Mouse (Mus musculus) hindbrain, embryonic 14.5 days (tissue): ENCODE measurements around the gene Fbln1. TPM values are rescaled to one million over a fixed set of nuclear protein-coding genes. Genes with fewer than 3 reads are reported as not detected.
"Not testable (repeated sequence)": the region's sequence is repeated elsewhere in the genome, so short reads cannot be mapped to it uniquely, and the experiment has no call there.

Experiments used
- ATAC-seq: fragments of 200-750 bp; cut with Nextera tagmentation; 2 replicates; pipeline ENCODE4 v1.8.0; 2017; ENCODE audit warnings: moderate number of reproducible peaks, mild to moderate bottlenecking, moderate TSS enrichment, moderate library complexity; ENCODE audit not compliant: low FRiP score
- DNase-seq: peaks from one replicate; pipeline ENCODE4 v3.0.0-alpha.2; 2015; ENCODE audit warnings: low spot score
- H3K27ac ChIP-seq: fragments of 300-500 bp; sonication (generic); 2 replicates; pipeline ENCODE4 v1.5.1; 2014; ENCODE audit warnings: mild to moderate bottlenecking, moderate library complexity
- H3K27me3 ChIP-seq: fragments of 300-500 bp; sonication (generic); 2 replicates; pipeline ENCODE4 v1.6.1; 2014; ENCODE audit warnings: mild to moderate bottlenecking, low read length, mixed read lengths; ENCODE audit not compliant: control insufficient read depth, insufficient read depth
- H3K36me3 ChIP-seq: fragments of 300-500 bp; sonication (generic); replicated peaks from 2 replicates; pipeline ENCODE4 v1.6.1; 2014; ENCODE audit not compliant: control insufficient read depth, insufficient read depth
- H3K4me1 ChIP-seq: fragments of 300-500 bp; sonication (generic); replicated peaks from 2 replicates; pipeline ENCODE4 v1.6.1; 2014; ENCODE audit warnings: antibody characterized with exemption, low read length, mixed read lengths; ENCODE audit not compliant: control insufficient read depth, insufficient read depth
- H3K4me2 ChIP-seq: fragments of 300-500 bp; sonication (generic); replicated peaks from 2 replicates; pipeline ENCODE4 v1.6.1; 2014; ENCODE audit warnings: mild to moderate bottlenecking, moderate library complexity
- H3K4me3 ChIP-seq: fragments of 300-500 bp; sonication (generic); replicated peaks from 2 replicates; pipeline ENCODE4 v1.5.1; 2014; ENCODE audit warnings: mild to moderate bottlenecking, low read length
- H3K9ac ChIP-seq: fragments of 300-500 bp; sonication (generic); 2 replicates; pipeline ENCODE4 v1.6.1; 2014
- H3K9me3 ChIP-seq: fragments of 300-500 bp; sonication (generic); 2 replicates; pipeline ENCODE4 v1.6.1; 2016; ENCODE audit warnings: low read length; ENCODE audit not compliant: control insufficient read depth
- WGBS: fragments of 180-500 bp; shearing (Covaris S2); extraction: QIAGEN DNeasy Blood & Tissue Kit; methylation state at CpG from one replicate; pipeline ENCODE4 v1.1.7; 2014; 5-methylcytosine and 5-hydroxymethylcytosine counted together
- polyA plus RNA-seq: library from polyadenylated mRNA; unstranded; fragments of >200 nt; fragmentation: Nextera tagmentation; extraction: Ambion mirVana; gene quantifications from 2 replicates; pipeline ENCODE4 v1.2.1, GENCODE M21; 2014

Gene Fbln1
- polyA plus RNA-seq, 1 experiment from 2014 or later = 54.2 TPM

GRCm38 (mm10) chr15:85333511-85333910, 127.8 kb downstream of the Fbln1 start:
- ATAC-seq, H3K27ac ChIP-seq: not testable (repeated sequence)
- 91% methylated on average over 6 of the region's 6 CpGs for WGBS

GRCm38 (mm10) chr15:85334234-85334633, 128.5 kb downstream of the Fbln1 start:
- WGBS = 71% methylated on average over 3 of the region's 3 CpGs
- H3K9ac ChIP-seq = no peak overlapping the region
- H3K4me1 ChIP-seq = peaks cover 25% of the 10 kb centered on the region
- ATAC-seq = no peak
- no peak overlapping the region for H3K4me2 ChIP-seq
- no peaks in the 10 kb centered on the region for H3K27me3 ChIP-seq
- no peak overlapping the region for H3K4me3 ChIP-seq
- H3K27ac ChIP-seq = no peak overlapping the region
- no peak for DNase-seq
- H3K36me3 ChIP-seq = no peaks in the 10 kb centered on the region
- no peaks in the 10 kb centered on the region for H3K9me3 ChIP-seq

More at GRCm38 (mm10) chr15:85333511-85333910, 127.8 kb downstream of the Fbln1 start:
- H3K9ac ChIP-seq, DNase-seq, H3K4me2 ChIP-seq, H3K27me3 ChIP-seq, H3K9me3 ChIP-seq, H3K36me3 ChIP-seq, H3K4me3 ChIP-seq: not testable (repeated sequence)
- H3K4me1 ChIP-seq = peaks cover 20% of the 10 kb centered on the region

- ATAC-seq = no peak; the same call in none of the 2 replicates
- DNase-seq = no peak
- no peaks in the 10 kb centered on the region for H3K27me3 ChIP-seq
- no peaks in the 10 kb centered on the region for H3K36me3 ChIP-seq
- H3K9me3 ChIP-seq = no peaks in the 10 kb centered on the region
- peaks cover 25% of the 10 kb centered on the region for H3K4me1 ChIP-seq
- H3K4me2 ChIP-seq = peak within 1 kb of the TSS; percentile 83
- H3K9ac ChIP-seq = peak within 1 kb of the TSS; percentile 89
- 8% methylated on average over 18 of the region's 19 CpGs for WGBS
- H3K4me3 ChIP-seq = peak within 1 kb of the TSS; percentile 78
- peak within 1 kb of the TSS; percentile 94 for H3K27ac ChIP-seq
Measured at GRCm38 (mm10) chr15:85335671-85336300, 130.0 kb downstream of the Fbln1 start, which contains the start of gene Atxn10. Atxn10 (plus strand) TSS chr15:85336245.

Other genes with a start within 250 kb of the Fbln1 start
- gene 5031439G07Rik, start 217.4 kb upstream of the Fbln1 start, polyA plus RNA-seq = 19.2 and 27.8 TPM in 2 replicates
- gene Upk3a, start 188.8 kb upstream of the Fbln1 start, polyA plus RNA-seq = 0.89 and 1.4 TPM in 2 replicates
- gene Fam118a, start 177.0 kb upstream of the Fbln1 start, polyA plus RNA-seq = 30.5 and 32.3 TPM in 2 replicates
- 0.08 TPM in 2 replicates for gene Smc1b, start 74.0 kb upstream of the Fbln1 start, polyA plus RNA-seq
- gene Ribc2, start 73.9 kb upstream of the Fbln1 start, polyA plus RNA-seq = 0.48 and 1.1 TPM in 2 replicates
- gene Atxn10, start 130.3 kb downstream of the Fbln1 start, polyA plus RNA-seq = 534 and 568 TPM in 2 replicates